Mouse (Mus musculus) c-Kit-positive CD71-positive TER-119-positive erythroid progenitor cells, embryonic 14.5 days (primary cell): ENCODE measurements around the gene Melk.

Experiments used
- DNase-seq: peaks from one replicate; pipeline ENCODE4 v3.0.0-alpha.2; 2013; ENCODE audit warnings: low spot score

The Melk gene

DNA sequence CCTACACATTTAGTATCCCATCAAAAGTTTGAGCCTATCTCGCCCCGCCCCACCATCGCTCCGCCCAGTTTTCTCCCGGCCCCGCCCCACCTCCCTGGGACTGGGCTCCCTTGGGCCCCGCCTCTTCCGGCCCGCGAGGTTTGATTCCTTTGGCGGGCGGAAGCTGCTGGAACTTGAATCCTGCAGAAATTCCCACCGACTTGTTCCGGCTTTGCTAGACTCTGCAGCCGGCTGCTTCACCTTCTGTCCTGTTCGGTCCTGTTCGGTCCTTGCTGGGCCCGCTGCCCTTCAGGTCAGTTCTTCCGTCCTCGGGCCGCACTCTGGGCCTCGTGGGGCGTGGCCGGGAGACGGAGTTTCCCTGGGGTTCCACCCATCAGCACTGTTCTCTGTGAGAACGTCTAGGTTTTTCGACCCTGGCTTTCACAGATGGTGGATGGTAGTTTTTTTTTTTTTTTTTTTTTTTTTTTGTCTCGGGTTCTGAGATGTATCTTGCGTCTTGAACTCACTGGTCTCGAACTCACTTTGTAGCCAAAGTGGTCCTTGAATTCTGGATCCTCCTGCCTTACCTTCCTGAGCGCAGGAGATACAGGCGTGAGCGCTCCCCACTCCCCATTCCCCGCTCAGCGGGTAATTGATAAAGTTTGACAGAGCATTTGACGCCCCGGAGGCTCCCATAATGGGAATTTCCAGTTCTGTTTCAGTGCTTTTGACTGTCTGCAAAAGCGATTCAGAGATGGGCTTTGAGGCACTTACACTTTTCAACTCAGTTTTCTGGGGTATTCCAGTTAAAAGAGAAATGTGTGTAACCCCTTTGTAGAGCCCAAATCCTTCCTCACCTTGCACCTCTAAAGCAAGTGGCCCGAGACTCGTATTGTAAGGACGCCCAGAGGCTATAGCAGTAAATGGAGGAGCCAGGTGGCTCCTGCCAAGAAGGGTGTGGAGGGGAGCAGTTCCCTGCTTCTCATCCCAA, at the start of gene Melk:
Gene Melk (plus strand): TSS at position 96 of the 970 bp plus-strand sequence.
- peak; percentile 89 for DNase-seq

DNA sequence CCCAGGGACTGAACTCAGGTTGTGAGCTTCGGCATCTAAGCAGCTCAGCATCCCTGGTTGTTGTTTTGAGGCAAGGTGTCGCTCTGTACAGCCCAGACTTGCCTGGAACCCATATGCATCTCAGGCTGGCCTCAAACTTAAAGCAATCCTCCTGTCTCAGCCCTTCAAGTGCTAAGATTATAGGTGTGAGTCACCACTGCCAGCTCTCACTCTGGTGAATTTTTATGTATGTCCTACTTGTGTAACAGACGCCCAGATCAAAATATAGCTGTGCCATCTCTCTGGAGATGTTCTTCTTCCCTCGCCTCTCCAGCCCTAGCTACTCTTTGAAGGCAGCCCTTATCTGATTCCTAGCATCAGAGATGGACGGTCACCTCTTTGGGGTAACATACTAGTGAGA, 49.2 kb upstream of the Melk start:
- no peak for DNase-seq

DNA sequence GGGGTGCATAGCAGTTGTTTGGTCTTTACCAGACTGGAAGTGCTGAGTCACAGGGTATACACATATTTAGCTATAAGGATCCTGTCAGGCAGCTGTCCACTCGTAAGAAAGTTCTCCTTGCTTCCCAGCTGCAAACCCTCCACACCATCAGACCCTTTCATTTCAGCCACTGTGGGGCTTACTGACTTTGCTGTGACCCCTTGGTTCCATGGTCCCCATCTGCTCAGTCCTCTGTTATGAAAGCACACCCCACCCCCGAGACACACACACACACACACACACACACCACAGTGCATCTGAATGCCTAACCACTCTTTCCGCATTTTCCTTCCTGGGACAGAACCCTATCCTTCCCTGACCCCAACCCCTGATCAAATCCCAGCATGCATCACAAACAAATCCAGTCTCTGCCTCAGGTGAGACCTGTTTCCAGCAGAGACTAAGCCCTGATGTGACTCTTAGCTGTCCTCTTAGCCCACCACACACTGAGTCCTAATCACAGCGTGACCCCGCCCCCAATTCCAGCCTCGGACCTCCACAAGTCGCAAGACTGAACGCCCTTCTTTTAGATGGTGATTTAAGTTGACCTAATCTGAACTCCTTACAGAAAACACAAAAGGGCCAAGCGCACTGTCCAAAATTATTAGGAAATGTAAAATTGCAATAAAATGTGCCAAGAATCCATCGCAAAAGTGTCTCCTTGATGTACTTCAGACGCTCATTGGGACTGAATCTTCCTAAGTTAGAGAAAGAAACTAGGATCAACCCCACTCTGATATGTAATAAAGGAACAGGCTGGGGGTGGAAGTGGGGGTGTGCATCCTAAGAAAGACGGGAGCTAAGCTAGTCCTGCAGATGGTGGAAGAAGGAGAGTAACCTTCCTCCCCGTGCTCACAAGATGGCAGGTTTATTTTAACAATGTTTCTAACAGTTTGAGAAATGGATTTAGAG, 48.4 kb upstream of the Melk start:
- DNase-seq = no peak

DNA sequence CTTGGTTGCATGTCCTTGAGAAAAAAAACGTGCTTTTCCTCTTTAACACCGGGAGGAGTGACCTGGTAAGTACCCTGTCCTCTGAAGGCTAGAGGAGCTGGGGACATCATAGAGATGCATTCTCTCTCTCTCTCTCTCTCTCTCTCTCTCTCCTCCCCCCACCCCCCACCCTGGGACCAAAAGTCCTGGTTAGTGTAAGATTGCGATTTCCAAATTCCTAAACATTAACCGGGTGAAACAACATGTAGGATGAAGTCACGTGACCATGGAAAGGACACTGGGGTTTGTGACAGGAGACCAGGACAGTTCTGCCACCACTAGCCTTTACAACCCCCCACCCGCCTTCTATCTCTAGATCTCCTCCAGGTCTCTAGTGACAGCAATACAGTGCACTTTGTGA, 47.5 kb upstream of the Melk start:
- DNase-seq = no peak

DNA sequence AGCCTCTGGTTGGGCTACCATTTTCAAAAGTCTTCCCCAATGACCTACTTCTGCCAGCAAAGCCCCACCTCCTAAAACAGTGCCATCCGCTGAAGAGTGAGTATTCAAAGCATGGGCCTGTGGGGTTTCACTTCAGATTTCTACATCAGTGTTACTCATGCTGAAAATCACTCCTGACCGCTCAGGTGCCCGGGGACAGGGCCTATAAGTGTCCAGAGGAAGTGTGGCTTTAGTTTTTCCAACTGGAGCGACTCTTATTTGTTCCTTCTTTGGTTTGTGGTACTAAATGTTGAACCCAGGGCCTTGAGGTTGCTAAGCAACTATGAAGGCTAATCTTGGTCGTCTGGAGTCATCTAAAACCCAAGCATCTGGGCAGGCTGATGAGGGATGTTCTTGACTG, 46.1 kb upstream of the Melk start:
- DNase-seq = no peak

DNA sequence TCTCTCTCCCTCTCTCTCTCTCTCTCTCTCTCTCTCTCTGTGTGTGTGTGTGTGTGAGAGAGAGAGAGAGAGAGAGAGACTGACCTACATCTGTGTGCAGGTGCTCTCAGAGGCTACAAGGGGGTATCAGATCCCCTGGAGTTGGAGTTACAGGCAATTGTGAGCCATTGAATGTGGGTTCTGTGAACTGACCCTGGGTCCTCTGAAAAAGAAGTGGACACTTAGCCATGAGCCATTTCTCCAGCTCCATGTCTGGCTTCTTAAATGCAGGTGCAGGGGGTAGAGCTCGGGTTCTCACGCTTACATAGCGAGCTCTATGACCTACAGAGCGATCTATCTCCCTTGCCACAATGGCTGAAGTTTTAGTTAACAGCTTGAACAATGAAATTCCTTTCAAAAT, 41.5 kb upstream of the Melk start:
- DNase-seq = no peak

DNA sequence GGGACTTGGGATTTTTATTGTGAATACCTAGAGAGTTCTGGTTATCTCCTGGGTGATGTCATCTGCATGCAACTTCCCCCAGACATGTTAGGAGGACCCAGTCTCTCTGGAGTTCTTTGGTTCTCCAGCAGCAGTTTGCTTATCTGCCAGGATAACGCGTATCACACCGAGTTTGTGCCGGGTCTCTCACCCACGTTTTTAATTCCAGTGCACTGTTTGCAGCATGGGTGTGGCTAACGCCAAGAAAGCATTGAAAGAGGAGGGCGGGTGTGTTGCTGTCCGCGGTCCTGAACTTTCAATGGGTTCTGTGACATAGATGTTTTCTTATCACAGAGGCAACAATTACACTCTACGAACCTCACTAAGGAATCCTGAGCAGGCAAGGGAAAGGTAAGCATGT, 40.4 kb upstream of the Melk start:
- peak; percentile 56 for DNase-seq

DNA sequence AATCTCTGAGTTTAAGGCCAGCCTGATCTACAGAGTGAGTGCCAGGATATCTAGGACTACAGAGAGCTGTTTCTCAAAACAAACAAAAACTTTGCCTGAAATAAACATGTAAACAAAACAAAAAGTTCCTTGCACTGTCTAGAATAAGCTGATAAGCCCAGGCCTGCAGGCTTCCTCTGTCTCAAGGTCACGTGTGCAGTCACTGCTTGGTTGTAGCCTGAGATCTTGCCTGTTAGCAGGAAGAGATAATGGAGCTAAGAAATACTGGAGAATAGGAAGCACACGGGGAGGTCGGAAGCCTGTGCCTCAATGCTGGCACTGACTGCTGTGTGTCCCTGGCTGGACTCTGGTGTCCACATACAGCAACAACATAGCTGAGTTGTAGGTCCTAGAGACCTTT, 35.2 kb upstream of the Melk start:
- DNase-seq = no peak

DNA sequence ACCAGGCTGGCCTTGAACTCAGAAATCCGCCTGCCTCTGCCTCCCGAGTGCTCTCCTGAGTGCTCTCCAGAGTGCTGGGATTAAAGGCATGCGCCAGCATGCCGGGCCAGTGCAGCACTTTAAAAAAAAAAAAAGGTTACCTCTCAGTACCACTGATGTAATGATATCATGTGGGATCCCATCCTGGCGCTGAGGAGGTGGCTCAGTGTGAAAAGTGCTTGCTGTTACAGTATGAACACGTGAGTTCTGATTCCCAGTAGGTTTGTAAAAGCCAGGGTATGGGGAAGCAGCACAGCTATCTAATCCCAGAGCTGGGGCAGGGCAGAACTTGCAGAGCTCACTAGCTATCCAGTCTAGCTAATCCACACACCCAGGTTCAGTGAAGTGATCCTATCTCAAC, 33.2 kb upstream of the Melk start:
- no peak for DNase-seq

DNA sequence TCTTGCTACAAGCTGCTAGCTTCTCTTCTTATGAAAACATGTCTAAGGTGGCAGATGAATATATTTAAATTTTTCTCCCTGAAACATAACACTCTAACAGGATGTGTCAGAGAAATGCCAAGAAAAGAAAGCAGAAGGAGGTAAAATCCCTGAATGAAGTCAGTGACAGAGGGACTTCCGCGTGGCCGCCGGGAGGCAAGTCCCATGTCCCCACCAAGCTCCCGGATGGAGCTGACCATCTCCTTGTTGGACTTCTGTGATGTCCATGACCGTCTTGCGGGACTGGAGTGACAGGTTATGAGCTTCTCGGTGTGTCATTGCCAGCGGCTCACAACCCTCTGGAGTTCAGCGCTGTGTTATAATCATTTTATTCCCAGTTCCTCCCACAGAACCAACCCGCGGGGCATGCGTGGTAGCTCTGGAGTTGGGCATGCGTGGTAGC, 31.3 kb upstream of the Melk start:
- no peak for DNase-seq

DNA sequence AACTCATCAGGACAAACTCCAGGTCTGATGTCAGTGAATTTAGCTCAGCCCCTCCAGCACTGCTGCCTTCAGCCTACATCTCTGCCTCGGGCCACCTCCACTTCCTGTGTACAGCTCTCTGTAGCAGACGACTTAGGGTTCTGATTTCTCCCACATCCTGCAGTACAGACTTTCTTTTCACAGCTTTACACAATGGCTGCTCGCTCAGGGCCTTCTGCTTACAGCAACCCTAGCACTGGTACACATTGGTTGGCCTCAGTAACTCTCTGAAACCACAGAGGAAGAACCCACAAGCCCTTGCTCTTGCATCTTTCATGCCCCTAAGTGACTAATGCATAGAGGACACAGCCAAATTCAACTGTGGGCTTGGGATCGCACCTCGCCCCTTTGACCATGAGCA, 29.5 kb upstream of the Melk start:
- DNase-seq = no peak

DNA sequence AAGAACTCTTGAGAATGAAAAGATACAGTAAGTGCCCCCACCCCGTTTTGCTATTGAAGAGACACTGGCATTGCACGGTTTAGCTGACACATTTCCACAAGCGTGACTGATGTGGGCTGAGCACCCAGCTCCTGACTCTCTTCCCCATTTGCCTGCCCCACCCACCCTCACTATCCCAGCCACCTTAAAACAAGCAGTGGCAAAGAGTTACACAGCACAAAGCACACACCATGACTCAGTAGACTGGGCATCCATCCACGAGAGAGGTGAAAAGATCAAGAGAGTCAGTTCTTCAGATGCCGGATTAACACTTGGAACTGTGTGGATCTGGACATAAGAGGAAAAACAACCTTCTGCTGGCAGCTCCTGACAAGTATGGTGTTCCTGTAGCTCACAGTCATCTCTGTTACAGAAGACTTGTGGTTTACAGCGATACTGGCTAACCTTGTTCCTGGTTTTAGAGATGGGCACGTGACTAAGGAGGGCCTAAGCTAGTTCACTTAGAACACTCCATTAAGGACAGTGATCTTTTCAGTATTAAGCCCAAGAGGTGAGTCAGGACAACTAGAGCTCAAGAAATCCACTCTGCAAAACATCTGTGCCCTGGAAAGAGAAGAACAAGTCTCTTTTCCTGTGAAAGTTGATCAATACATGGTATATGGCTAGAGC, 18.9 kb upstream of the Melk start:
- DNase-seq = no peak

DNA sequence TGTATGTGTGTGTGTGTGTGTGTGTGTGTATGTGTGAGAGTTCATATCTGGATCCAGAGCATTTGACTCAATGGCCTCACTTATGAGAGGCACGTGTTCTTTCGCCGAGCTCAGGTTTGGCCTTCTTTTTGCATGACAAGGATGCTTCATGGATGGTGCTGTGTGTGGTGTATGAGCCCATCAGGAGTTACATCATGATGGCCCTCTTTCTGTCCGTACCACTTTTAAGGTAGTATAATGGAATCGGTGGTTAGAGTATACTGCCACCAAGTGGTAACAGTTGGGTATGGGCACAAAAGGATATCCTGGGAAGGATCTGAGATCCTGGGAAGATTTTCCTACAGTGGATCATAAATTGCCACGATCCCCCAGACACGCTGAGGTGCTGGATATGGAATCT, 8.1 kb upstream of the Melk start:
- peak; percentile 17 for DNase-seq

DNA sequence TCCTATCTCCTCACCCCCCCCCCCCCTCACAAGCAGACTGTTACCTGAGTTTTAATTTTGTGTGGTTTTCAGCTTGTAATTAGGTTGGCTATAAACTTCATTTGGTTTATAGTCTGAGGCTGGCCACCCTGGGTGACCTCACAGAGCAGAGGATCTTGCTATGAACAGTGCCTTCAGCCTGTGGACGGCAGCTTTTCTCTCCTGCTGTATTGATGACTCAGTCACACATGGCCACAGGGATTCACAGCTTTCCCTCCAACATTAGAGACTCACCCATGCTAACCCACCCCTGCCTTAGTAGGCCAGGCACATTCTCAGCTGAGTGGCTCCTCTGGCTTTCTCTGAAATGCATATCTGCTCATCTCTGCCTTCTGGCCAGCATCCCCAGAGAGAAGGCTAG, 4.8 kb upstream of the Melk start:
- DNase-seq = no peak

DNA sequence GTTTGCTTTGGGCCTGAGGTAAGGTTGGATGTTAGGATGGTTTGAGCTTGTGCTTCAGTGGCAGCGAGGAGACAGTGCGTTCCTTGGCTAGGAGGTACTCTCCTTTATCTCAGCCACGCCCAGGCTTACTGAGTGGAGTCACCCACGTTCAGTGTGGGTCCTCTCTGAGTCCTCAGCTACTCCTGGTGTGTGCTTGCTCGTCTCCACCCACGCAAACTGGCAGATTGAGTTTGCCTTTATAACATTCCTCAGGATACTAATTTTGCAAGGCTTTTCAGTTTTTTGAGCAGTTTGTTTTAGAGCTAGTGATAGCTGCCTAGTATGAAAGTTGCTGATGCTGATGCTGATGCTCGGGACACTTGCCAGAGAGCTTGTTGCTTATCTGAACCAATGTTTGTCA, 5.9 kb downstream of the Melk start:
- no peak for DNase-seq

DNA sequence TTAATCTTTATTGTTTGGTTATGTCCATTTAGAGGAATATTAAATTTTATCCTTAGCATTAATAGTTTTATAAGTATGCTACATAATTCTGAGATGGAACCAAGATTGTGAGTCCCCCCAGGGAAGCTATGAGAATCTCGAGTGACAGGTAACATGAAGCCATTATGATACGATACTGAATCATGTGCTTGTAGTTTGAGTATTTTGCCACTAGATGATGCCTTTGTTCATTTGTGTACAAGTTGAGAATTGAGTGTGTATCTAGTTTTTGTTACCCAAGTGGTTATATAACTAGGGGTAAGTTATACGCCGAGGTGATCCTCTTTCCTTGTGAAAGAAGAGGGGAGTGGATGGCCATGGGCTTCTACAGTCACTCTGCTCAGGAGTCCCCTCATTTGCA, 9.8 kb downstream of the Melk start:
- no peak for DNase-seq

DNA sequence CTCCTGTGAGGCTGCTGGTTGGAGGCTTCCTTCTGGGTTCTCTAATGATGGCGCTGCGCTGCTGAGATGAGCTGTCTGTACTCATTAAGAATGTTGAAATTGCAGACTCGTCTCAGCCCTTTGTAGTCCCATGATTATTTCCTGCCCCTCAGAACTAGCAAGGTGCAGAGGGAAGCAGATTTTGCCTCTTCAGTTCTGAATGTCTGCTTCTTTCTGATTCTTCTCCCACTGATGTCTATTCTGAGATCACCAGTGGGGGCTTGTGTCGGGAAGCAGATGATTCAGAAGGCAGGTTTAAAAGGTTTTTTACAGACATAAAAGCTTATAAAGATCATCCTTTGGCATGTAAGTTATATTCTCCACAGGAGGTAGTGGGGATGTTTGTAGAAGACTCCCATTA, 10.2 kb downstream of the Melk start:
- no peak for DNase-seq

DNA sequence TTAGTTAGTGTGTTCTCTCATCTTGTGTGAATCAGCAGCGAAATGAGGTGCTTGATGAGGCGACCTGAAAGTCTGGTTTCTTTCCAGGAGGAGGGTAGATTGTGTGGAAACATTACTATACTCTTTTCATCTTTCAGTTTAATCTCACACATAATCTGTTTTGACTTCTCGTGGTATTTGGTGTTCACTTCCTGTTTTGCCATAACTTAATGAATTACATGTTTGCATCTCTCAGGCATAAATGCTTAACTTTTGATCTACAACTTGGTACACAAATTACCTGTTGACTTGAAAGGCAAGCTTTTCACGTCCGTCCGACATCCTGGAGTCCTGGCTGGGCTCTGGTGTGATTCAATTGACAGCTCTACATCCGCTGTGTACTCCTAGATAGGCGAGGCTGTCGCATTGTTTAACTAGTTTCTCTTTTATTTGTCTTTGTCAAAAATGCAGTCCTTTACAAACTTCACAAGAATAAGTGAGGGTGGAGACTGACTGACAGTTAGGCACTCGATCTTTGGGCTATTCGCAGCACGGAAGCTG, 15.7 kb downstream of the Melk start:
- DNase-seq = no peak

DNA sequence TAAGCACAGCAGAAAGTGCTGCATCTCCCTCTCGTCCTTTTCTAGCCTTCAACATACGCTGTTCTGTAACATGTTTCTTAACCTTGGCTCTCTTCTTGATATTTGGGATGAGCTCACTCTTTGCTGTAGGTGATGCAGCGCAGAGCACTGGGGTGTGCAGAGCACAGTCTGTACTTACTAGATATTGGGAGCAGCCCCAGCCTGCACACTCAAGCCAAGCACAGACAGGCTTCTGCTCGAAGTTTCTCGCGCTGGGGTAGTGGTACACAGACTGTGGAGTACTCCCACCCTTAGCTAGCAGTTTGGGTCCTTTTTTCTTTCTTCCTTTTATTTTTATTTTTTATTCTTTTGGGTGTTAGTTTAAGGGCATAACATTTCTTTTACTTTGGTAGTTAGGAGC, 19.8 kb downstream of the Melk start:
- DNase-seq = no peak

DNA sequence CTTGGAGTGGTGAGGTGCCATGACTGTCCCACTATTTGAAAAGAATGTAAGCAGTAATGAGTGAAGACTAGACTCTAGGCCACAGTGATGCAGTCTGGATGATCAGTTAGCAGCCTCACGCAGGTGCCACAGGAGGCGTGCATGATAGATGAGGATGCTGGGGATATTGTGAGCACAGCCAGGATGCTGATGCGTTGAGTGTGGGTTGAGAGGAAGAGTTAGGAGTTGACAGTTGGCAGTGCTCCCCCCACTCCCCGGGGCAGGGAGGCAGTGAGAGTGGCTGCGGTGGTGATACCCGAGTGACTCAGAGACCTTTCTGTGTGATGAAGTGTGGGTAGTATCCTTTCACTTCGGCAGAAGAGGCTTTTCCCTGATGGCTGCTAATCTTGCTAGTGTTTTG, 21.4 kb downstream of the Melk start:
- DNase-seq = no peak

DNA sequence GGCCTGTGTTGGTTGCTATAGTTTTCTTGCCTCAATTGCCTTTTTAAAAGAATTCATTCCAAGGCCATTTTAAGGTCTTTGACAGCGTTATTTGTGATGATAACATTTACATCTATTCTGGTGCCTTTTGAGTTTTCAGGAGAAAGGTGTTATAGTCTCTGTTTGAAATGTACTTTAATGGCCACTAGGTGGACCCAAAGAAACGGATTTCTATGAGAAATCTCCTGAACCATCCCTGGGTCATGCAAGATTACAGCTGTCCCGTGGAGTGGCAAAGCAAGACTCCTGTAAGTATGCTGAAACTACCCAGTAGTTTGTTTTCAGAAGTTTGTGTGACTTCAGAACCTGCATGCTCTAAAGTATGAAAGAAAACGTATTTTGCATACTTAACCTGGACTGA, 24.8 kb downstream of the Melk start:
- DNase-seq = peak; percentile 8

DNA sequence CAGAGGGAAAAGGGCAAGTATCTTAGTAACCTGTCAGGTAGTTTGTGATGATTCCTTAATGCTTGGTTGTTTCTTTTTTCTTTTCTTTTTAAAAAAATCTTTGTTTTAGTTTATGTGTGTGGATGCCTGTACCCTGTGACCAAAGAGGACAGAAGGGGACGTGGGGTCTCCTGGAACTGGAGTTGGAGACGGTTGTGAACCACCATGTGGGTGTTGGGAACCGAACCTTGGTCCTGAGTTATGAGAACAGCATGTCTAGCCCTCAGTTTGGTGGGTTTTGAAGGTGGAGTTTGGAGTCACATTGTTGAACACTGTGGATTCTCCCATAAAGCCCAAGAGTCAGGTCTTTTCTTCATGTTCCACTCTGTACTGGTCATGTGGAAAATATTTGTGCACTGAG, 26.0 kb downstream of the Melk start:
- DNase-seq = no peak
